Mouse (Mus musculus) kidney, embryonic 16.5 days (tissue): ENCODE measurements around the gene Hmcn2. TPM values are rescaled to one million over a fixed set of nuclear protein-coding genes. Genes with fewer than 3 reads are reported as not detected.

Experiments
- ATAC-seq: fragments of 200-750 bp; cut with Nextera tagmentation; 2 replicates; pipeline ENCODE4 v1.8.0; 2017; ENCODE audit warnings: moderate TSS enrichment; ENCODE audit not compliant: low FRiP score, low TSS enrichment
- H3K27ac ChIP-seq: fragments of 300-500 bp; sonication (generic); 2 replicates; pipeline ENCODE4 v1.5.1; 2014; ENCODE audit warnings: low read length
- H3K27me3 ChIP-seq: fragments of 300-500 bp; sonication (generic); 2 replicates; pipeline ENCODE4 v1.6.1; 2014; ENCODE audit warnings: low read length, control low read depth, mixed read lengths; ENCODE audit not compliant: insufficient read depth
- H3K36me3 ChIP-seq: fragments of 300-500 bp; sonication (generic); 2 replicates; pipeline ENCODE4 v1.6.1; 2014; ENCODE audit warnings: low read length, control low read depth, mixed read lengths; ENCODE audit not compliant: insufficient read depth
- H3K4me1 ChIP-seq: fragments of 300-500 bp; sonication (generic); 2 replicates; pipeline ENCODE4 v1.6.1; 2014; ENCODE audit warnings: low read length, control low read depth, mixed read lengths; ENCODE audit not compliant: insufficient read depth
- H3K4me2 ChIP-seq: fragments of 300-500 bp; sonication (generic); replicated peaks from 2 replicates; pipeline ENCODE4 v1.6.1; 2014; ENCODE audit warnings: low read depth, low read length
- H3K4me3 ChIP-seq: fragments of 300-500 bp; sonication (generic); 2 replicates; pipeline ENCODE4 v1.5.1; 2014; ENCODE audit warnings: mild to moderate bottlenecking, low read length
- H3K9ac ChIP-seq: fragments of 300-500 bp; sonication (generic); replicated peaks from 2 replicates; pipeline ENCODE4 v1.6.1; 2014; ENCODE audit warnings: low read length
- H3K9me3 ChIP-seq: fragments of 300-500 bp; sonication (generic); 2 replicates; pipeline ENCODE4 v1.6.1; 2016; ENCODE audit warnings: low read length, control low read depth
- WGBS: fragments of 180-500 bp; shearing (Covaris S2); extraction: QIAGEN DNeasy Blood & Tissue Kit; methylation state at CpG from one replicate; pipeline ENCODE4 v1.1.7; 2014; 5-methylcytosine and 5-hydroxymethylcytosine counted together
- polyA plus RNA-seq: library from polyadenylated mRNA; unstranded; fragments of >200 nt; fragmentation: Nextera tagmentation; extraction: Ambion mirVana; gene quantifications from 2 replicates; pipeline ENCODE4 v1.2.1, GENCODE M21; 2015

The Hmcn2 gene
- polyA plus RNA-seq, 1 experiment from 2014 or later, result 0.34 TPM

- H3K36me3 ChIP-seq, result no peaks in the 10 kb centered on the region
- WGBS, result 77% methylated on average over 12 of the region's 12 CpGs
- H3K4me1 ChIP-seq, result no peaks in the 10 kb centered on the region
- H3K9ac ChIP-seq, result no peak overlapping the region
- no peak overlapping the region for H3K4me3 ChIP-seq
- no peak for ATAC-seq
- no peak overlapping the region for H3K4me2 ChIP-seq
- no peaks in the 10 kb centered on the region for H3K9me3 ChIP-seq
- no peaks in the 10 kb centered on the region; the same call in 1 of the 2 replicates for H3K27me3 ChIP-seq
- no peak overlapping the region for H3K27ac ChIP-seq
Observed at GRCm38 (mm10) chr2:31477234-31478161, 163.3 kb downstream of the Hmcn2 start.

DNA sequence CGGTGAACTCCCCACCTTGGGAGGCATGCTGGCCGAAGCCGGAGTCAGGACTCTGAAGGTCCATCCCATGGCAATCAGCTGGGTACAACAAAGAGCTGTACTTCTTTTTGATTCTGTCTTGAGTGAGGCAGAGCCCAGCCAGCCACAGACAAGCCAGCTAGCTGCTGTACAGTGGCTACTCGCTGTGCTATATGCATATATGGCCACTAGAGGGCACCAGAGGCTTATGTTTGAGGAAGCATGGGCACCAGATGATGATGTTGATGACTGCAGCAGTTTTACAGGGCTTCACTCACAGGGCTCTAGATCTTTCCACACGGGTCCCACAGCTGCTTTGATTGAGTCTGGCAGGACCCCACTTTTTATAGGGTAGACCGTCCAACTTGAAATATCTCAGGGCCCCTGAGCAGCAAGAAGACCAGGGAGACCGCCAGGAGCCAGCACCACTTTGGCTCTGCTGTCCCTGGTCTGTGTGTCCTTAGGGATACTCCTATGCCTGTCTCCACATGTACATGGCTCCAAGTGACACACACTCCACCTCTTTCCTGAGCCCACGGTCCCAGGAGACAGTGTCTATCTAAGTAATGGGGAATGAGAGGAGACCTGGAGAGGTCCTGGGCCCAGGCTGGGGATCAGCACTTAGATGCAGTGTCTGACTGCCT lies 168.8 kb downstream of the Hmcn2 start:
- peak; percentile 75 for ATAC-seq
- Histone ChIP-seq H3K4me3 (no peak overlapping the region), H3K36me3 (no peaks in the 10 kb centered on the region), H3K9ac (no peak overlapping the region), H3K4me2 (no peak overlapping the region), H3K27ac (no peak overlapping the region), H3K9me3 (no peaks in the 10 kb centered on the region), H3K4me1 (no peaks in the 10 kb centered on the region), H3K27me3 (no peaks in the 10 kb centered on the region; the same call in 1 of the 2 replicates)
- WGBS, result 25% methylated on average over 8 of the region's 8 CpGs

- no peaks in the 10 kb centered on the region for H3K36me3 ChIP-seq
- no peaks in the 10 kb centered on the region for H3K9me3 ChIP-seq
- no peak overlapping the region for H3K27ac ChIP-seq
- no peak overlapping the region for H3K4me2 ChIP-seq
- H3K4me3 ChIP-seq, result no peak overlapping the region
- WGBS, result 26% methylated on average over 5 of the region's 5 CpGs
- ATAC-seq, result no peak
- H3K27me3 ChIP-seq, result no peaks in the 10 kb centered on the region; the same call in 1 of the 2 replicates
- H3K4me1 ChIP-seq, result no peaks in the 10 kb centered on the region
- no peak overlapping the region for H3K9ac ChIP-seq
Observed at GRCm38 (mm10) chr2:31484187-31484586, 170.0 kb downstream of the Hmcn2 start.

DNA sequence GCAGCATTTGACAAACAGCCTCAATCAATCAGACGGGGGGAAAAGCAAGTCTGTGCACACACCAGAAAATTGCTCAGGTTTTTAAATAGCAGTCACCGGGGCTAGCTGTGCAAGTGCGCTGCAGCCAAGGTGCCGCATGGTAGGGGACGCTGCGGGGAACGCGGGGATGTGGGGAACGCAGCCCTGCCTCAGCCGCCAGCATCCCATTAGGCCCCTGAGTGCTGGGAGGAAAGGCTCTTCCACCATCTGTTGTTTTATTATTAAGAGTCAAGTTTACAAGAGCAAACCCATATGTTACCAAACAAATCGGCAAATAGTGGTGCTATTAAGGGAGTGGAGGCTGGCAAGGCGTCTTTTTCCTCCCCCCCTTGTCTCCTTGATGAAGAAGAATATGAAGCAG lies 175.0 kb downstream of the Hmcn2 start:
- Histone ChIP-seq H3K9me3 (no peaks in the 10 kb centered on the region), H3K4me1 (peaks cover 12% of the 10 kb centered on the region), H3K4me3 (no peak overlapping the region), H3K36me3 (no peaks in the 10 kb centered on the region), H3K4me2 (no peak overlapping the region), H3K27ac (no peak overlapping the region), H3K9ac (no peak overlapping the region), H3K27me3 (no peaks in the 10 kb centered on the region)
- WGBS, result 34% methylated on average over 12 of the region's 12 CpGs
- ATAC-seq, result no peak

DNA sequence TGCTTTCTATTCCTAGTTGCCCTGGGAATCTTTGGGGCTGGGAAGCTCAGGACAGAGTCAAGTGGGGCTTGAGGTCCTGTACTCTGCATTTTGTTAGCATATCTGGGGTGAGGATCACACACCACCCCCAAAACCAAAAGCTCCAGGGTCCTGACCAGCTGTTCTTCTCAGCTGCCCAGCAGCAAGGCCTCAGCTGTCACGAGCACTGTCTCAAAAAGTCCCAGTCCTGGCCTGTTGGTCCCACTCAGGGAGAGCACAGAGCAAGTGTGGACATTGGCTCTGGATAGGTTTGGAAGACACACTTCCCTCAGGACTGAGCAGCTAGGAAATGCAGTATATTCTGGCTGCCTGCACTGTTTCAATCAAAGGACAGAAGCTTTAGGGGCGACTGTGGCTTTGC lies 176.3 kb downstream of the Hmcn2 start:
- Histone ChIP-seq H3K9ac (no peak overlapping the region), H3K27ac (no peak overlapping the region), H3K27me3 (no peaks in the 10 kb centered on the region), H3K9me3 (no peaks in the 10 kb centered on the region), H3K4me2 (no peak overlapping the region), H3K4me3 (no peak overlapping the region), H3K36me3 (no peaks in the 10 kb centered on the region), H3K4me1 (peaks cover 25% of the 10 kb centered on the region)
- WGBS, result 93% methylated on average over 2 of the region's 2 CpGs
- no peak for ATAC-seq

DNA sequence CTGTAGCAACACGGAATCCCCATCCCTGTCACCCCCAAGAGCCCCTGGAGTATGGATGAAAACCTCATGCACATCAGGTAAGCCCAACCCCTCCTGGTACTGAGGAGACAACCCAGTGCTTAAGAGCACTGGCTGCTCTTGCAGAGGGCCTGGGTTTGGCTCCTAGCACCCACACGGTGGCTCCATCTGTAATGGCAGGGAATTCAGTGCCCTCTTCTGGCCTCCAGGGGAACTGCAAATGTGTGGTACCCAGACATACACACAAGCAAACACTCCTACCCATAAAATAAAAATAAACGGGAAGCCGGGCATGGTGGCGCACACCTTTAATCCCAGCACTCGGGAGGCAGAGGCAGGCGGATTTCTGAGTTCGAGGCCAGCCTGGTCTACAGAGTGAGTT lies 178.1 kb downstream of the Hmcn2 start:
- ATAC-seq, result no peak
- H3K4me1 ChIP-seq, result peaks cover 29% of the 10 kb centered on the region
- WGBS, result 90% methylated on average over 8 of the region's 8 CpGs
- H3K27ac ChIP-seq, result no peak overlapping the region
- H3K9me3 ChIP-seq, result no peaks in the 10 kb centered on the region
- H3K4me3 ChIP-seq, result no peak overlapping the region
- H3K9ac ChIP-seq, result no peak overlapping the region
- H3K4me2 ChIP-seq, result no peak overlapping the region
- no peaks in the 10 kb centered on the region for H3K27me3 ChIP-seq
- no peaks in the 10 kb centered on the region for H3K36me3 ChIP-seq

- 0 out of 2 replicates have a peak, but pooled peaks have one; percentile 7 for ATAC-seq
- H3K27ac ChIP-seq, result no peak overlapping the region
- H3K4me1 ChIP-seq, result peaks cover 35% of the 10 kb centered on the region
- no peaks in the 10 kb centered on the region for H3K36me3 ChIP-seq
- no peaks in the 10 kb centered on the region for H3K27me3 ChIP-seq
- no peak overlapping the region for H3K9ac ChIP-seq
- no peak overlapping the region for H3K4me2 ChIP-seq
- no peak overlapping the region for H3K4me3 ChIP-seq
- WGBS, result 33% methylated on average over 11 of the region's 11 CpGs
- no peaks in the 10 kb centered on the region for H3K9me3 ChIP-seq
Observed at GRCm38 (mm10) chr2:31493243-31493642, 179.0 kb downstream of the Hmcn2 start.

DNA sequence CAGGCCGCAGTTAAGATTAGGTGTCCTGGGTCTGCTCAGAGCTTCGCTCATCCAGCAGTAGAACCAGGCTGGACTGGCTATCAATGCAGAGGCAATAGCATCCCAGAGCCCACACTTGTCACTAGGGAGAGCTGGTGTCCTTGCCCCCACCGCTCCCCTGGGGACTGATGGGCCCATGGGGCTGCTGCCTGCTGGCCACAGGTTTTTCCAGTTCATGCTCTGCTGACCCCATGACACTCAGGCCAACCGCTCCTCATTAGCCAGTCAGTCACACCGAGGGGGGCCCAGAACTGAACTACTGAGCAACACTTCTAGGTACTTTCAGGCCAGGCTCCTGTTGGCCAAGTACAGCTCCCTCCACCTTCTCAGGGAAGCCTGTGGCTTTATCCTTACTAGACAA lies 180.1 kb downstream of the Hmcn2 start:
- no peak overlapping the region for H3K9ac ChIP-seq
- 0 out of 2 replicates have a peak, but pooled peaks have one; percentile 29 for ATAC-seq
- H3K27me3 ChIP-seq, result no peaks in the 10 kb centered on the region
- H3K27ac ChIP-seq, result no peak overlapping the region
- H3K9me3 ChIP-seq, result no peaks in the 10 kb centered on the region
- no peak overlapping the region for H3K4me3 ChIP-seq
- no peaks in the 10 kb centered on the region for H3K36me3 ChIP-seq
- H3K4me1 ChIP-seq, result peaks cover 44% of the 10 kb centered on the region
- H3K4me2 ChIP-seq, result no peak overlapping the region
- WGBS, result 46% methylated on average over 5 of the region's 5 CpGs

DNA sequence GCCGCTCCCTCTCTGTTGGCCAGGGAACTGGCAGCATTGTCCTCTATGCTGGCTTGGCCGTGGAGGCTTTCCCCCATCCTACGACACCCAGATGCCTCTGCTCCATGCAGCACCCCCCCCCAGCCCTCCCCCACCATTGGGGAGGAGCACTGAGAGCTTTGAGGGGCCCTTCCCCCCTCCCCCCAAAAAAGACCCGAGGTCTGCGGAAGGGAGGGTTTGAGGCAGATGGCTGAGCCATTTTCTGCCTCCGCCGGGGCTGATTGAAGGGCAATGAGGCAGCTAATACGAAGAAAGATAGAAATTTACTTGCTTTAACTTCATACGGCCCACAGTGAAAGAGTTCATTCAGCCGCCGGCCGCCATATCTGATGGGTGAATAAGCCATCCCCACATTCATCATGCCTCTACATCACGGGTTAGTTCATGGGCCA lies 180.8 kb downstream of the Hmcn2 start:
- WGBS, result 49% methylated on average over 13 of the region's 13 CpGs
- H3K4me2 ChIP-seq, result 0 out of 2 replicates have a peak overlapping the region, but pooled peaks have one; percentile 6
- H3K27ac ChIP-seq, result no peak overlapping the region
- no peak overlapping the region for H3K4me3 ChIP-seq
- H3K36me3 ChIP-seq, result no peaks in the 10 kb centered on the region
- H3K27me3 ChIP-seq, result no peaks in the 10 kb centered on the region
- ATAC-seq, result no peak
- H3K9me3 ChIP-seq, result no peaks in the 10 kb centered on the region
- peaks cover 51% of the 10 kb centered on the region for H3K4me1 ChIP-seq
- no peak overlapping the region for H3K9ac ChIP-seq

DNA sequence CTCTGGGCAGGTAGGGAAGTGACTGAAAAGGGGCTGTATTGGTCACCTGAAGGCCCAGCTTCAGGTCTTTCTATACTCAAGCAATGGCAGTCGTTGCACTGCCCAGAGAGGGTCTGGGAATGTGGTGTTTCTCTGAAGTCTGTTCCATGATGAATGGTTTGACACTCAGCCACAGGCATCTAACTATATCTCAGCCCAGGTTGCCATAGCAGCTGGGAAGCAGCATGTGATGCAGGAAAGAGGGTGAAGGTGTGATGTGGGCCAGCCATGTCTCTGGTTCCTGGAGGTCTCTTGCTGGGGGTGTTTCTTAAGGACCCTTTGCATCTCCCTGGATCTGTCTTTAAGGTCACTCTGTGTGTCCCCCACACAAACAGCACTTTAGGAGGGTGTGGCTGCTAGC lies 181.9 kb downstream of the Hmcn2 start:
- no peaks in the 10 kb centered on the region for H3K27me3 ChIP-seq
- ATAC-seq, result no peak
- WGBS, result 25% methylated on average over 1 of the region's 1 CpGs
- H3K4me2 ChIP-seq, result no peak overlapping the region
- no peak overlapping the region for H3K27ac ChIP-seq
- no peak overlapping the region for H3K4me3 ChIP-seq
- H3K36me3 ChIP-seq, result no peaks in the 10 kb centered on the region
- H3K4me1 ChIP-seq, result peaks cover 53% of the 10 kb centered on the region
- no peak overlapping the region for H3K9ac ChIP-seq
- H3K9me3 ChIP-seq, result no peaks in the 10 kb centered on the region
